Mouse (Mus musculus) CH12.LX (cell line): ENCODE data around the gene Lix1l.

Source experiments
- CHD2 ChIP-seq: IDR thresholded peaks from 2 replicates; pipeline ENCODE4 v1.6.1; 2011; ENCODE audit warnings: low read length, improper control_type of control experiment
- CTCF ChIP-seq, 2 experiments: IDR thresholded peaks in 1 of 2; conservative IDR thresholded peaks in 1 of 2; 2 replicates each; pipeline ENCODE4 v1.5.1; 2011 to 2012; ENCODE audit warnings: low read depth in 2 of 2, low read length in 2 of 2, improper control_type of control experiment in 1 of 2, inconsistent platforms in 1 of 2, mild to moderate bottlenecking in 1 of 2, moderate library complexity in 1 of 2
- E2F4 ChIP-seq: IDR thresholded peaks from 2 replicates; pipeline ENCODE4 v1.6.1; 2011; ENCODE audit warnings: low read depth, low read length, improper control_type of control experiment; ENCODE audit not compliant: insufficient replicate concordance
- ELF1 ChIP-seq: IDR thresholded peaks from 2 replicates; pipeline ENCODE4 v1.6.1; 2014; ENCODE audit warnings: low read depth, mild to moderate bottlenecking, inconsistent platforms, low read length, improper control_type of control experiment
- GABPA ChIP-seq: IDR thresholded peaks from 2 replicates; pipeline ENCODE4 v1.6.1; 2012; ENCODE audit warnings: low read depth, low read length, improper control_type of control experiment, inconsistent platforms; ENCODE audit not compliant: insufficient replicate concordance
- HCFC1 ChIP-seq: IDR thresholded peaks from 2 replicates; pipeline ENCODE4 v1.6.1; 2012; ENCODE audit warnings: low read depth, mild to moderate bottlenecking, inconsistent platforms, low read length, improper control_type of control experiment
- JUND ChIP-seq: conservative IDR thresholded peaks from 2 replicates; pipeline ENCODE4 v1.6.1; 2011; ENCODE audit warnings: low read depth, low read length, improper control_type of control experiment
- MYC ChIP-seq: IDR thresholded peaks from 2 replicates; pipeline ENCODE4 v1.6.1; 2011; ENCODE audit warnings: low read depth, mild to moderate bottlenecking, improper control_type of control experiment, low read length
- POLR2A ChIP-seq: IDR thresholded peaks from 2 replicates; pipeline ENCODE4 v1.6.1; 2011; ENCODE audit warnings: low read depth, mild to moderate bottlenecking, improper control_type of control experiment, low read length
- POLR2AphosphoS2 ChIP-seq: IDR thresholded peaks from 2 replicates; pipeline ENCODE4 v1.6.1; 2011; ENCODE audit warnings: low read depth, low read length, improper control_type of control experiment
- USF1 ChIP-seq: IDR thresholded peaks from 2 replicates; pipeline ENCODE4 v1.6.1; 2014; ENCODE audit warnings: low read depth, mild to moderate bottlenecking, inconsistent platforms, low read length, improper control_type of control experiment

DNA sequence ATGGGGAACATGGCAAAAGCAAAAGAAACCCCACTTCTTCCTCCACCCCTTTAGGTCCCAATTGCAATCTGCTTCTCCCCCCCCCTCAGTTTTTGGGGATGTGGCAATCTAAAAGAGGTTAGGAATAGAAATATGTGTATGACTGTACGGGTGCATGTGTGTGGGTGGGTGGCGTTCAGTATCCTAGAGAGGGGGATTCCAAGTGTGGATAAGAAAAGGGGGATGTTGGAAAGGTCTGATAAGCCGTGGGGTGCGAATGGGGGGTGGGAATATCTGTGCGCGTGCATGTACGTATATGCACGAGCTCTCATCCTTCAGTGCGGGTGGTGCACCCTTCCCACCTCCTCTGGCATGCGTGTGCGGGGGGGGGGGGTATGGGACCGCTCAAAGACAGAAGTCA, 4.1 kb upstream of the Lix1l start:
- TF ChIP-seq CTCF (conservative IDR thresholded peaks at IDR 0.05 in 1 of 2, IDR thresholded peaks at IDR 0.05 in 1 of 2; ENCODE audit: low read depth in 2 of 2, low read length in 2 of 2) (no peak), JUND (no peak), ELF1 (no peak), POLR2A (no peak), POLR2AphosphoS2 (no peak), E2F4 (no peak), HCFC1 (no peak), USF1 (no peak), CHD2 (no peak), GABPA (no peak), MYC (no peak)
